Mouse (Mus musculus): ENCODE data around the gene Fkbpl.

DNA sequence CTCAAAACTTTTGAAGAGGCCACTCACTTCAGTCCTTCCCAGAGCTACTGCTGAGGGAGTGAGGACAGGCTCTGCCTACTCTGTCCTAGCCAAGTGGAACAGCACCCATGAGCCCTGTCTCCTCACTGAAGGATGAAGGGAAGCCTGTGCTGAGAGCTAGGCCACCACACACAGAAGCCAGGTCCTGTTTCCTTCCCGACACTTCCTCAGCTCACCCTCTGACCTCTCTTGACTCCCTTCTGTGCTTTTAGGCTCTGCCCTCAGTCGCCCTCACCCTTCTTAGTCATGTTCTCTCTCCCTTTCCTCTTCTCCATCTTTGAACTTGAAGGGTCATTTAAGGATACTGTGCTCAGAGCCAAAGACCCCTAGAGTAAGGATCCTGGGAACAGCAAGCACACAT lies 12.7 kb downstream of the Fkbpl start:
- no peak for TF ChIP-seq CTCF (IDR thresholded peaks at IDR 0.05; ENCODE audit: low read depth)
- TF ChIP-seq EP300 (IDR thresholded peaks at IDR 0.05; ENCODE audit: low read depth), result no peak

Measured in liver, postnatal 0 days (tissue).